Mouse (Mus musculus): ENCODE measurements around the gene Nfix.

DNA sequence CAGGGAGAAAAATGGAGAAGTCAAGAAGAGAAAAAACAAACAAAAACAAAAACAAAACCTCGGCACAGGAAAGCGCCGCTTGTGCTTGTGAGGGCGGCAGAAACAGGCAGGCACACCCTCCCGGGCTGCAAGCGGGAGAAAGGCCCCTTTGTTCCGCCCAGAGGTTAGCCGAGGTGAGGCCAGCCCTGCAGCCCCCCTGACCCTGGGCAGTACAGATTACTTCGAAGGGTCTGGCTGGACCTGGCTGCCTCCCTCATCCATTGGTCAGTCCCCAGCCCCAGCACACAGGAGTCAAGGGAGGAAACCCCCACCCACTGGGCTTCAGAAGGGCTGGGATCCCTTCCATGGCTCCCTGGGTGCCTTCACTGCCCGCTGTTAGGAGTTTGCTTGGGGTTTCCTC, 61.9 kb downstream of the Nfix start:
- no peak for TF ChIP-seq CTCF (IDR thresholded peaks at IDR 0.05; ENCODE audit: borderline replicate concordance, control insufficient read depth, extremely low read depth, insufficient read depth, low read length, poor library complexity)
- TF ChIP-seq POLR2A (IDR thresholded peaks at IDR 0.05; ENCODE audit: control insufficient read depth, extremely low read depth, insufficient read depth, low read length, poor library complexity) = no peak

All from thymus, adult 2 months (tissue).